Mouse (Mus musculus) NIH3T3 (cell line): ENCODE data around the gene Cmc2.
A peak's percentile ranks its signal among the peaks of the same experiment; 100 is the strongest.

Experiments
- DNase-seq: peaks from one replicate; pipeline ENCODE4 v3.0.0-alpha.2; 2012; ENCODE audit warnings: low read depth

Cmc2 gene

GRCm38 (mm10) chr8:116905836-116906235 lies 15.4 kb downstream of the Cmc2 start:
- DNase-seq = peak; percentile 20

GRCm38 (mm10) chr8:116905252-116905651 lies 16.0 kb downstream of the Cmc2 start:
- no peak for DNase-seq

- no peak for DNase-seq
Observed at GRCm38 (mm10) chr8:116904736-116905135, 16.5 kb downstream of the Cmc2 start.

- DNase-seq = no peak
Observed at GRCm38 (mm10) chr8:116895521-116895920, 25.7 kb downstream of the Cmc2 start.

GRCm38 (mm10) chr8:116893938-116894337 lies 27.3 kb downstream of the Cmc2 start:
- DNase-seq = no peak

- peak; percentile 55 for DNase-seq
Observed at GRCm38 (mm10) chr8:116892636-116893035, 28.6 kb downstream of the Cmc2 start.

GRCm38 (mm10) chr8:116892130-116892529 lies 29.1 kb downstream of the Cmc2 start:
- no peak for DNase-seq

- DNase-seq = no peak
Observed at GRCm38 (mm10) chr8:116891446-116891845, 29.8 kb downstream of the Cmc2 start.

- no peak for DNase-seq
Observed at GRCm38 (mm10) chr8:116887813-116888212, 33.4 kb downstream of the Cmc2 start.

GRCm38 (mm10) chr8:116881396-116881795 lies 39.9 kb downstream of the Cmc2 start:
- DNase-seq = no peak

GRCm38 (mm10) chr8:116875798-116876450 lies 45.3 kb downstream of the Cmc2 start:
- DNase-seq = no peak

GRCm38 (mm10) chr8:116873986-116874385 lies 47.3 kb downstream of the Cmc2 start:
- DNase-seq = no peak

- DNase-seq = no peak
Observed at GRCm38 (mm10) chr8:116873586-116873985, 47.7 kb downstream of the Cmc2 start.

GRCm38 (mm10) chr8:116872761-116873342 lies 48.4 kb downstream of the Cmc2 start:
- DNase-seq = peak; percentile 39

- DNase-seq = peak; percentile 53
Observed at GRCm38 (mm10) chr8:116868699-116869098, 52.6 kb downstream of the Cmc2 start.

- DNase-seq = no peak
Observed at GRCm38 (mm10) chr8:116867321-116867720, 53.9 kb downstream of the Cmc2 start.

- peak; percentile 63 for DNase-seq
Observed at GRCm38 (mm10) chr8:116866118-116866903, 54.9 kb downstream of the Cmc2 start.

- DNase-seq = no peak
Observed at GRCm38 (mm10) chr8:116864514-116864913, 56.7 kb downstream of the Cmc2 start.

- DNase-seq = no peak
Observed at GRCm38 (mm10) chr8:116864022-116864387, 57.2 kb downstream of the Cmc2 start.

- DNase-seq = peak; percentile 27
Observed at GRCm38 (mm10) chr8:116863357-116864021, 57.8 kb downstream of the Cmc2 start.

- DNase-seq = no peak
Observed at GRCm38 (mm10) chr8:116862191-116862590, 59.1 kb downstream of the Cmc2 start.

- DNase-seq = no peak
Observed at GRCm38 (mm10) chr8:116852042-116852441, 69.2 kb downstream of the Cmc2 start.

- DNase-seq = no peak
Observed at GRCm38 (mm10) chr8:116848042-116848441, 73.2 kb downstream of the Cmc2 start.
